Mouse (Mus musculus): ENCODE results near the gene Tuba3a. TPM values are rescaled to one million over a fixed set of nuclear protein-coding genes. Genes with fewer than 3 reads are reported as not detected.

Tuba3a gene
- not detected for polyA plus RNA-seq (2014; fragmentation: Illumina TruSeq; extraction: RNeasy Lipid Tissue Mini Kit (QIAGEN cat#74804); ENCODE audit: low read depth, low replicate concordance)

GRCm38 (mm10) chr6:125285890-125286289, at the start of gene Tuba3a:
Gene Tuba3a, minus strand, starts transcription at chr6:125286042.

GRCm38 (mm10) chr6:125320323-125320722, 34.5 kb upstream of the Tuba3a start, which contains the start of gene Scnn1a:
Gene Scnn1a, plus strand, starts transcription at chr6:125320659.

GRCm38 (mm10) chr6:125313546-125314230, 27.8 kb upstream of the Tuba3a start, which contains the start of gene Ltbr:
Gene Ltbr, minus strand, starts transcription at chr6:125313885.

GRCm38 (mm10) chr6:125236782-125237181, 49.1 kb downstream of the Tuba3a start, which contains the start of gene Cd27:
Gene Cd27, minus strand, starts transcription at chr6:125237010.

GRCm38 (mm10) chr6:125231117-125232044, 54.5 kb downstream of the Tuba3a start, which contains the start of gene Tapbpl:
Gene Tapbpl, minus strand, starts transcription at chr6:125231860.

Other genes starting within 250 kb of the Tuba3a start
- 11.2 TPM for gene Ing4, start 246.3 kb downstream of the Tuba3a start, polyA plus RNA-seq (2014; fragmentation: Illumina TruSeq; extraction: RNeasy Lipid Tissue Mini Kit (QIAGEN cat#74804); ENCODE audit: low read depth, low replicate concordance)
- 0.90 TPM for gene Acrbp, start 236.4 kb downstream of the Tuba3a start, polyA plus RNA-seq (2014; fragmentation: Illumina TruSeq; extraction: RNeasy Lipid Tissue Mini Kit (QIAGEN cat#74804); ENCODE audit: low read depth, low replicate concordance)
- not detected for gene Lpar5, start 218.1 kb downstream of the Tuba3a start, polyA plus RNA-seq (2014; fragmentation: Illumina TruSeq; extraction: RNeasy Lipid Tissue Mini Kit (QIAGEN cat#74804); ENCODE audit: low read depth, low replicate concordance)
- gene Chd4, start 190.1 kb downstream of the Tuba3a start, polyA plus RNA-seq (2014; fragmentation: Illumina TruSeq; extraction: RNeasy Lipid Tissue Mini Kit (QIAGEN cat#74804); ENCODE audit: low read depth, low replicate concordance), result 23.4 TPM
- 1.1 TPM for gene Nop2, start 154.1 kb downstream of the Tuba3a start, polyA plus RNA-seq (2014; fragmentation: Illumina TruSeq; extraction: RNeasy Lipid Tissue Mini Kit (QIAGEN cat#74804); ENCODE audit: low read depth, low replicate concordance)
- 1.5 TPM for gene Iffo1, start 140.8 kb downstream of the Tuba3a start, polyA plus RNA-seq (2014; fragmentation: Illumina TruSeq; extraction: RNeasy Lipid Tissue Mini Kit (QIAGEN cat#74804); ENCODE audit: low read depth, low replicate concordance)
- gene Gapdh, start 119.6 kb downstream of the Tuba3a start, polyA plus RNA-seq (2014; fragmentation: Illumina TruSeq; extraction: RNeasy Lipid Tissue Mini Kit (QIAGEN cat#74804); ENCODE audit: low read depth, low replicate concordance), result 206 TPM
- gene Ncapd2, start 94.3 kb downstream of the Tuba3a start, polyA plus RNA-seq (2014; fragmentation: Illumina TruSeq; extraction: RNeasy Lipid Tissue Mini Kit (QIAGEN cat#74804); ENCODE audit: low read depth, low replicate concordance), result 0.34 TPM
- gene Mrpl51, start 94.2 kb downstream of the Tuba3a start, polyA plus RNA-seq (2014; fragmentation: Illumina TruSeq; extraction: RNeasy Lipid Tissue Mini Kit (QIAGEN cat#74804); ENCODE audit: low read depth, low replicate concordance), result 76.4 TPM
- gene Vamp1, start 70.5 kb downstream of the Tuba3a start, polyA plus RNA-seq (2014; fragmentation: Illumina TruSeq; extraction: RNeasy Lipid Tissue Mini Kit (QIAGEN cat#74804); ENCODE audit: low read depth, low replicate concordance), result 2.5 TPM
- gene Tapbpl, start 54.2 kb downstream of the Tuba3a start, polyA plus RNA-seq (2014; fragmentation: Illumina TruSeq; extraction: RNeasy Lipid Tissue Mini Kit (QIAGEN cat#74804); ENCODE audit: low read depth, low replicate concordance), result 4.5 TPM
- gene Cd27, start 49.0 kb downstream of the Tuba3a start, polyA plus RNA-seq (2014; fragmentation: Illumina TruSeq; extraction: RNeasy Lipid Tissue Mini Kit (QIAGEN cat#74804); ENCODE audit: low read depth, low replicate concordance), result not detected
- 2.3 TPM for gene Ltbr, start 27.8 kb upstream of the Tuba3a start, polyA plus RNA-seq (2014; fragmentation: Illumina TruSeq; extraction: RNeasy Lipid Tissue Mini Kit (QIAGEN cat#74804); ENCODE audit: low read depth, low replicate concordance)
- 4.1 TPM for gene Scnn1a, start 34.6 kb upstream of the Tuba3a start, polyA plus RNA-seq (2014; fragmentation: Illumina TruSeq; extraction: RNeasy Lipid Tissue Mini Kit (QIAGEN cat#74804); ENCODE audit: low read depth, low replicate concordance)
- 8.7 TPM for gene Tnfrsf1a, start 63.3 kb upstream of the Tuba3a start, polyA plus RNA-seq (2014; fragmentation: Illumina TruSeq; extraction: RNeasy Lipid Tissue Mini Kit (QIAGEN cat#74804); ENCODE audit: low read depth, low replicate concordance)
- gene Plekhg6, start 94.8 kb upstream of the Tuba3a start, polyA plus RNA-seq (2014; fragmentation: Illumina TruSeq; extraction: RNeasy Lipid Tissue Mini Kit (QIAGEN cat#74804); ENCODE audit: low read depth, low replicate concordance), result 0.32 TPM
- 17.1 TPM for gene Cd9, start 208.7 kb upstream of the Tuba3a start, polyA plus RNA-seq (2014; fragmentation: Illumina TruSeq; extraction: RNeasy Lipid Tissue Mini Kit (QIAGEN cat#74804); ENCODE audit: low read depth, low replicate concordance)